Mouse (Mus musculus): ENCODE measurements around the gene Zfp316.

Gene Zfp316

DNA sequence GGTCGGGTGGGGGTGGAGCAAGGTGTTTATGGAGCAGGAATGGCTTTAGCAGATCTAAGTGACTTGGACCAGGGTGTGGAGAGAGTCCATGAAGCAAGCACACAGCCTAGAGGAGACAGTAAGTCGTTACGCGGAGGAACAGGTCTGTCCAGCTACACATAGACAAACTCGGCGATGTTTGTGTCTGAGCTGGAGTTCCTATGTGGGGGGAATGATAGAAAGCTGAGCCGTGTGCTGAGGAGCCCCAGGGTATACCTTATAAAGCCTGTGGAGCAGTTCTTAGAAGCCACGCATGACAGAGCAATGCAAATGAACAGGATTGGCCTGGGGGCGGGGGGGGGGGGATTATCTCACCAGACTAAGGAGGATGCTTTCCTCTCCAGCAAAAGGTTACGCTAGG is 9.4 kb upstream of the Zfp316 start:
- DNase-seq: no peak

DNA sequence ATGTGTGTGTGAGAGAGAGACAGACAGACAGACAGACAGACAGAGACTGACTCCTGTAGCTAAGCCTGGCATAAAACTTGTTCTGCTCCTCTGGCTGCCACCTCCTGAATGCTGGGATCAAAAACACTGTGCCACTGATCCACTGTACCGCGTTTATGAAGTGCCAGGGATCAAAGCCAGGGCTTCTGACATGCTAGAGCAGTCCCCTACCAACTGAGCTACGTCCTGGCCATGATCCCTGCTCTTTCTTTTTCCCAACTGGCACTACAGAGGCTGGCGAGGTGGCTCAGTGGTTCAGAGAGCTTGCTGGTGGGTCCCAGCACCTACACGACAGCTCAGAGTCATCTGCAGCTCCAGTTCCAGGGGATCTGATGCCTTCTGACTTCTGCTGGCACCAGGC is 5.9 kb upstream of the Zfp316 start:
- DNase-seq: no peak

DNA sequence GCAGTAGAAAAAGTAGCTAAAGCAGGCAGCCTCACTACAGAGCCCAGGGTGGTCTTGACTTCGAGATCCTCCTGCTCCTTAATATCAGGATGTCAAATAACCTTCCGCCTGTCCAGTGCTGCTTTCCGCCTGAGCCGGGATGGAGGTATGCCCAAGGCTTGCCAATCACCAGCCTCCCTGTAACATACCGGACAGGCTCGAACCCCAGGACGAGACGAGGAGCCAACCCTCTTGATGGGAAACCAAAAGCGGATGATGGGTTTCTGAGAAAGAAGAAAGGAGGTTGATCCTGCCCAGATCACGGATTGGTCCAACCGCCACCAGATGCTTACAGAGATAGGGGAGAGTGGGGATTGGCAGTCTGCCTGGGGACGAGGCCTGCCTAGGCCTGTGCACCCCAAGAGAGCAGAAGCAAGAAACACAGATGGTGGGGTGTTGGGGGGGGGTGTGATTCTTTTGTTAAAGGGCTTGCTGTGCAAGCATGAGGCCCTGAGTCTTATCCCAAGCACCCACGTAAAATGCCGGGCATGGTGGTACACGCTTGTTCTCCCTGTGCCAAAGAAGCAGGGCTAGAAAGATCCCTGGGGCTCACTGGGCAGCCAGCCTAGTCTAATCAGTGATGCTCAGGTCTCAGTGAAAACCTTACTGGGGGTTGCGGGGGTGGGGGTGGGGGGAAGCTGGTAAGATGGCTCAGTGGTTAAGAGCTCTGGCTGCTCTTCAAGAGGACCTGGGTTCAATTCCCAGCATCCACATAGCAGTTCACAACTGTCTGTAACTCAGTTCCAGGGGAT is 2.9 kb upstream of the Zfp316 start:
- no peak for DNase-seq

DNA sequence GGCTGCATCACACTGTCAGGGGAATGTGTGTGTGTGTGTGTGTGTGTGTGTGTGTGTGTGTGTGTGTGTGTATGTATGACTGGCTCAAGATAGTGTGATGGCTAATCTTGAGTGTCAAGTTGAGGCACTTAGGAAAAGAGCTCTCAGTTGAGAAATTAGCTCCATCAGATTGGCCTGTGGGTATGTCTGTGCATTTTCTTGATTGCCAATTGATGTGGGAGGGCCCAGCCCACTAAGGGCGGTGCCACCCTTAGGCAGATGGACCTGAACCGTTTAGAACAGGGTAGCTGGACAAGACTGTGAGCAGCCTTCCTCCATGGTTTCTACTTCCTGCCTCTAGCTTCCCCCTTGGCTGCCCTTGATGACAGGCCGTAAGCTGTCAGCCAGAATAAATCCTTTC is 2.3 kb upstream of the Zfp316 start:
- no peak for DNase-seq

DNA sequence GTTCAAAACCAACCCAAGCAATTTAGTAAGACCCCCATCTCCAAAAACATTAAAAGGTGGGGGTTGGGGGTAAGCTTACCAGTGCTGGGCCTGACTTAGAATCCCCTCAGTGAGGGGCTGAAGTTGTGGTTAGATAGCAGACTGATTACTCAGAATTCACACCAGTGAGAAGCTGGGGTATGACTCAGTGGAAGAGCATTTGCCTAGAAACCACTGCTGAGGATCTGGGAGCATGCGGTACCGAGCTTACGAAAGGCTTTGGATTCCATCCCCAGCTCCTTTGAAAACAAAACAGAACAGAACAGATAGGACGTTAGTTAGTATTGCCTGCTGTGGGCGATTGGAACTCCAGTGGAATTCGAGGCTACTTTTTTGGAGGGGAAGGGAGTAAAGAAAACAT is 1.8 kb upstream of the Zfp316 start:
- DNase-seq: no peak

DNA sequence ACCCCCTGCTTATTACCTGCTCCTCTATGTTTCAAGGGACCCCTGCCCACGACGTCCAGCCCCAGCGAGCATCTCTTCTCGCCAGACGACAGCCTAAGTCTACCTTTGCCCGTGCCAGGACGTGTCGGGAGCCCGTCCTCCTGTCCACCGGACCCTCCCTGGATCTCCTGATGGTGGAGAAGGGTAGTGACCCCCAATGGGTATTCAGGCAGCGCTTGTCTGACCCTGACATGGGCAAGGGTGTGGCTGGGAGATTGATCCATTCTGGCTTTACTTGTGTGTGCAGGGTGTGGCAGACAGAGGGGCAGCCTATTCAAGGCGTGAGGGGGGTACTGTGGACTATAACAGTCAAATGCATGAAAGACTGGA is 313 bp upstream of the Zfp316 start:
- DNase-seq: no peak

DNA sequence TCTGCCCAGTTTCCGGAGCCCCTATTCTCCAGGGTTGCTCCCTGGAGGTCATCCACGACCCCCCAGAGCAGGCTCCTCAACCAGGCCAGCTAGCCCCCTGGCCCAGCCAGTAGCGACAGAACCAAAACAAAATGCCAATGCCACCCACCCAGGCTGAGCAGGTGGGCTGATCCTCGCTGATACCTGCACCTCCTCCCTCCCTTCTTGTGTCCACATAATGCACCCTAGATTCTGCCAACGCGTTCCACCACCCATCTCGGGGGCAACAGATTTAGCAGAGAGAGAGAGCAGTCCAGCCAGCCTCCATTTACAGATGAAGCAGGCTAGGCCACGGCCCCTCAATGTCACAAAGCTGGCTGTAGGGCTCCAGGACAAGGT is 848 bp downstream of the Zfp316 start:
- DNase-seq: no peak

DNA sequence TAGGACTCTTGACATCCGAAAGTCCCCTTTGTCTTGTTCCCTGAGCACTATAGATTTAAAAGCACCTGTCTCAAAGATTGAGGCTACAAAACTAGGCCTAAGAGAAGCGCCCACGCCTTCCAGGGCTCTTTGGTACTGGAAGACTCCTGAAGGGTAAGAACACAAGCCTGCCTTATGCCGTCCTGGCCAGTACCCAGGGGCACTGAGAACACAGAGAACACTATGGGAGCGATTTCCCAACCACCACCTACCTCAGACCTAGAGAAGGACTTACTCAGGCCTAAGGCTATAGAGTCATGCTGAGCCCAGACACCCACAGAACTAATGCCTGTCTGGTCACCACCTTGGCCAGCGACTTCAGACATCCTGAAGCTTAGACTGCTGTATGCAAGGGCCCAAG is 3.0 kb downstream of the Zfp316 start:
- no peak for DNase-seq

DNA sequence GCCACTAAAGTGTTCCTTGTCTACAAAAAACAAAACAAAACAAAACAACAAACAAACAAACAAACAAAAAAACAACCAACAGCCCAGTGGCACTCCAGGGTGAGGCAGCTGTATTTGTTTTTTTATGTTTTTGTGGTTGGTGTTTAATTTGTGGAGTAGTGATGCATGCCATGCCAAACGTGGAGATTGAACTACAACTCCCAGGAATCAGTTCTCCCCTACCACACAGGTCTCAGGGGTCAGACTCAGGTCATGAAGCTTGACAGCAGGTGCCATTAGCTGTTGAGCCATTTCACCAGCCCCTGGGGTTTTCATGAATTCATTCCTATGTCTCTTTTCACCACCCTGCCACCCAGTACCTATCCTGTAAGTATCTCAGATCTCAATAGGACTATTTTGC is 4.4 kb downstream of the Zfp316 start:
- no peak for DNase-seq

DNA sequence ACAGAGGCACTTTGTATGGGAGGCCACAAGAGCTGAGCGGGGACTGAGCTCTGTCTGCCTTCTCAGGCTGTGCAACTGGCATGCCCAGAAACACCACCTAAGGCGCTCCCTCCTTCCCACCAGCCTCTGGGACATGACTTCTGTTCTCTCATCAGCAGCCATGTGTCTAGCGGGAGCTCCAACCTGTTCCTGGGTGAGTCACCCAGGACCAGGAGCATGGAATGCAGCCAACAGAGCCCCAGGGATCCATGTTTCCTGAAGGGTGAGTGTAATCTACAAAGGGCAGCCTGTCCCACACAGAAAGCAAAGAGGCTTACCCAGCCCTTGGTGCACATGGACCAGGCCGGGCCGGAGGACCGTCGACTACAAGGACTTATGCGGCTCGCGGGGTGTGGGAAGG is 5.1 kb downstream of the Zfp316 start:
- no peak for DNase-seq

DNA sequence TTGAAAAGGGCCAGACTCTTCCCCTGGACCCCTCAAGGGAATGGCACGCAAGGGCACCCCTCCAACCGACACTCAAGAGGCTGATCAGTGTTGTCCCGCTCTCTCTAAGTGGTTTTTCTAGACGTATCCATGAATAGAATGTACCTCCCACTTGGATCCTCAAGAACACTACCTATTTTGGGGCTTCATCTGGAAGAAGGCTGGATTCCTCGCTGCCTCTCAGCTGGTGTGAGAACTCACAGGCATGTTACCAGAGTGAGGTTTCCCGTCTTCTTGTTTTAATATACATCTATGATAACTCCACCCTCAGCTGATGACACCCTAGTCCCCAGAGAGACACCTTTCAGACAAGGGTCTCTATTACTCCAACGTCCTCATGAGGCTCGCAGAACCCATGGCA is 8.2 kb downstream of the Zfp316 start:
- DNase-seq: no peak

DNA sequence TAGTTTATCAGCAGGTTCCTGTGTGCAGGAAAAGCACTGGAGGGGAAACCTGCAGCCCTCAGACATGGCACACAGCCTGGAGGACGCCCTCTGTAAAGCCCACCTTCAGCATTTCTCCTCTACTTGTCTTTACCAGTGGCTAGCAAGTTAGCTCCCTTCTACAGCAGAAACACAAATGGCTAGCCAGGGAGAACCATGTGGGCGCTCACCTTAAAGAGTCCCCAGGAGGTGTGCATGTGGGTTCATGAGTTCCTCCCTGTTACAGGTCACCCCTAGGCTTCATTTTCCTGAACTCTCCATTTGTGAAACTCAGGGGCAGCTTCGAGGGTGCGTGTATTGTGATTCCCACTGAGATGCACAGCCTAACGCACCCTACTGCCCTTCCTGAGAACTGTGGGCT is 14.0 kb downstream of the Zfp316 start:
- DNase-seq: no peak

DNA sequence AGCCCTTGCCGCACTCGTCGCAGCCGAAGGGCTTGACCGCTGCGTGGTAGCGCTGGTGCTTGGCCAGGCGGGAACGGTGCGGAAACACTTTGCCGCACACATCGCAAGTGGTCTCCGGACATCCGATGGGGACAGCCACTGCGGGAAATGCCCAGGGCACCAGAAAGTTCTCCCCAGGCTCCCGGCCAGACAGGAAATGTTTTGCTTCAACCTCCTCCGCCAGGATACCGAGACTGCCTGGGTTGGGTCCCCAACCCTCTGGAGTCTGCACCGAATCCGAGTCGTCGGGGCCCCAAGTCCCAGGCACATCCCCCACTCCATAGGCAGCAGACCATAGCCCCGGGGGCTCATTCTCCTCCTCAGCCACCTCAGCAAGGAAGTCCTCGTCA is 14.7 kb downstream of the Zfp316 start:
- DNase-seq: peak; percentile 13

DNA sequence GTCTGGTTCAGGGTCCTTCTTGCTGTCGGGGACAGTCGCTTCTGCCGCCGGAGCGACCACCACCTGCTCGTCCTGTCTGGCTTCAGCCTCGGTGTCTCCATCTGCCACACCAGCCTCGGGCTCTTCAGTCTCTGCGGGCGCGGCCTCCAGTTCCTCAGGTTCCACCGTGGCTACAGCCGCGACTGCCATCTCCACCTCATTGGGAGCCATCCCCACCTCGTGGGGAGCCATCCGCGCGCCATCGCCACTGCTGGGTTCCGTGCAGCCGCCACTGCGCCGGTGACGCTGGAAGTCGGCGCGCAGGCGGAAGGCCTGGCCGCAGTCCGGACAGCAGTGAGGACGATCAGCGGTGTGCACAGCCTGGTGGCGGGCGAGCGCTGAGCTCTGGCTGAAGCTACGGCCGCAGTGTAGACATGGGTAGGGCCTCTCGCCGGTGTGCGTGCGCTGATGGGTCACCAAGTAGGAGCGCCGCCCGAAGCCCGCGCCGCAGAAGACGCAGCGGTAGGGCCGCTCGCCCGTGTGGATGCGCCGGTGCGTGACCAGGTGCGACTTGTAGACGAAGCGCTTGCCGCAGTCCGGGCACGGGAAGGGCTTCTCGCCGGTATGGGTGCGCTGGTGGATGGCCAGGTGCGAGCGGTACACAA is 15.2 kb downstream of the Zfp316 start:
- no peak for DNase-seq

DNA sequence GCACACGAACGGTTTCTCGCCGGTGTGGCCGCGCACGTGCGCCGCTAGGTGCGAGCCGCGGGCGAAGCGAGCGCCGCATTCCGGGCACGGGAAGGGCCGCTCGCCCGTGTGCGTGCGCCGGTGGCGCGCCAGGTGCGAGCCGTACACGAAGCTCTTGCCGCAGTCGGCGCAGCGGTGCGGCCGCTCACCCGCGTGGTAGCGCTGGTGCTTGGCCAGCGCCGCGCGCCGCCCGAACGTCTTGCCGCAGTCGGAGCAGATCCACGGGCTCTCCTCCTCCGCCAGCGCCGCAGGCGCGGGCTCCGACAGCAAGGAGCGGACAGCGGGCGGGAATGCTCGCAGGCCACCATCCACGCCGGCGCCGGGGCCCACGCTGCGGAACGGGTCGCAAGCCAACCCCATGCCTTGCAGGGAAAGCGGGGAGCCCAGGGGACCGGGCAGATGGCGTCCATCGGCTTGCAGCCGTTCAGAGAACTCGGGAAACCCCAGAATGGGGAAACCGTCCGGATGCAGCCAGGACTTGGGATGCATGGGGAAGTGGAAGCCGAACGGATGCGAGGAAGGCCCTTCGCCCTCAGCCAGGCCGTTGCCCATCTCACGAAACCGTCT is 15.8 kb downstream of the Zfp316 start:
- no peak for DNase-seq

DNA sequence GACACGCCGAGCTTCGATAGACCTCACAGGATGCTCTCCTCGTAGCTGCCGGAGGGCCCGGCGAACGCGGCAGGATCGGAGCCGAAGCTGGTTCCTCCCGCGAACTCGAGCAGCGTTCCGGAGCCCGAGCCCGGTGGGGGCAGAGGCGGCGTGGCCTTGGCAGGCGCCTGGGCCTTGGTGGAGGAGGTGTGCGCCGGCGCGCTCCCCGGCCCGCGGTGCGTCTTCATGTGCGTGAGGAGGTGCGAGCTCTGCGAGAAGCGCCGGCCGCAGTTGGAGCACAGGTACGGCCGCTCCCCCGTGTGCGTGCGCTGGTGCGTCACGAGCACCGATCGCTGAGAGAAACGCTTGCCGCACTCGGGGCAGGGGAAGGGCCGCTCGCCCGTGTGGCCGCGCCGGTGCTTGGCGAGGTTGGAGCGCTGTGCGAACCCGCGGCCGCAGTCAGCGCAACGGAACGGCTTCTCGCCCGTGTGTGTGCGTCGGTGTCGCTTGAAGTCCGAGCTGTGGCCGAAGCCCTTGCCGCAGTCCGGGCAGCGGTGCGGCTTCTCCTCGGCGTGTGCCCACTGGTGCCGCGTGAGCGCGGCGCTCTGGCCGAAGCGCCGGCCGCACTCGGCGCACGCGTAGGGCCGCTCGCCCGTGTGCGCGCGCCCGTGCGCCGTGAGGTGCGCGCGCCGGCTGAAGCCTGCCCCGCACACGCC is 16.5 kb downstream of the Zfp316 start:
- no peak for DNase-seq

DNA sequence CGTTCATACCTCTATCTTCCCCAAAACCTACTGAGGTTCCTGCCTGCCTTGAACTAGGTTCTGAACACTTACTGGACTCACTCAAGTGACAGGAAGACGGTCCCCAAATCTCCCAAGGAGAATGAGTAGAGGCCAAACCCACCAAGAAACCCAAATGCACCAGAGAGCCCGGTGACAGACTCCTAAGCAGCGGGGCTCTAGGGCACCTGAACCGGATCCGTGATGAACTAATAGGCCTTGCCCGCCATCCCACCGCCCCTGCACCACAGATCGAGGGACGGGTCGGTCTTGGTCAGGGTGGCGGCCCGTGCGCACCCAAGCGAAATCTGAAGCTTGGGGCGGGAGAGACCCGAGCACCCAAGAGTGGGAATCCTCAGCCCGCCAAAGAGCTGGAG is 17.0 kb downstream of the Zfp316 start:
- no peak for DNase-seq

DNA sequence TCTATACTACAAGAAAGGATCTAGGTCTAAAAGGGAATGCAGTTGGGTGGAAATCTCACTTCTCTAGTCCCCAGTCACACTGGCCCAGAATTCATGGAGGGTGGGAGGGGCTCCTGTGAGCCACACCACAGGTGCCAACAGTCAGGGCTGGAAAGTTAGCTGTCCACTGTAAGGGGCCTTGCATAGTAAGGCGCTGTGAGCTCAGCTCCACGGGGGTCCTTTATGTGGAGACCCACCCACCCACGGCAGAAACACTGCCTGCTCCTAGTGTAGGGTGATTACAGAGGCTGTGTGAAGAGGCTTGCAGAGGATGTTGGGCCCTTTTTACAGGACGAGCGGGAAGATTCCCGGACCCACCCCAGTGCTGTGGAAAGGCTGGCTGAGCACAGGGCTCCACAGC is 17.8 kb downstream of the Zfp316 start:
- no peak for DNase-seq

DNA sequence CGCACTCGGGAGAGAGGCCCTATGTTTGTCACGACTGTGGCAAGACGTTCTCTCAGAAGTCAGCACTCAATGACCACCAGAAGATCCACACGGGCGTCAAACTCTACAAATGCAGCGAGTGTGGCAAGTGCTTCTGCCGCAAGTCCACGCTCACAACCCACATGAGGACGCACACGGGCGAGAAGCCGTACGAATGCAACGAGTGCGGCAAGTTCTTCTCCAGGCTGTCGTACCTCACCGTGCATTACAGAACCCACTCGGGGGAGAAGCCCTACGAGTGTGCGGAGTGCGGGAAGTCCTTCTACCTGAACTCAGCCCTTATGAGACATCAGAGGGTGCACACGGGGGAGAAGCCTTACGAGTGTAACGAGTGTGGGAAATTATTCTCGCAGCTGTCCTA is 24.9 kb downstream of the Zfp316 start:
- DNase-seq: no peak

DNA sequence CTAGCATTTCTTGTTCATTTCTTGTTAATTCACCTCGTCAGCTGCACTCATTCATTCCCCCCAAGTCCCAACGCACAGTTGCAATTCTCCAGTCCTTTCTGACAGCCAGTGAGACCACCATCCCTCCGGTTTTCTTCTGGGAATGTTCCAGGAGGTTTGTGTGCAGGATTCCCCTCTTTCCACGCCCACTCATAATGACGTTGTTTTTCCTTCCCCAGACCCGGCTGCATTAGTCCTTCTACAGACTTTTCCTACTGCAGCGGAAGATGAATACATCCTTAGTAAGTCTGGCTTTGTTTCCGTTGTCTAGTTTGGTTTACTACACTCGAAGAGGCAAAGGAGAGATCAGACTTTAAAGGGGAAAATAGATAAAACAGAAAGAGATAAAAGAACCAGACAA is 33.8 kb downstream of the Zfp316 start:
- DNase-seq: peak; percentile 10

DNA sequence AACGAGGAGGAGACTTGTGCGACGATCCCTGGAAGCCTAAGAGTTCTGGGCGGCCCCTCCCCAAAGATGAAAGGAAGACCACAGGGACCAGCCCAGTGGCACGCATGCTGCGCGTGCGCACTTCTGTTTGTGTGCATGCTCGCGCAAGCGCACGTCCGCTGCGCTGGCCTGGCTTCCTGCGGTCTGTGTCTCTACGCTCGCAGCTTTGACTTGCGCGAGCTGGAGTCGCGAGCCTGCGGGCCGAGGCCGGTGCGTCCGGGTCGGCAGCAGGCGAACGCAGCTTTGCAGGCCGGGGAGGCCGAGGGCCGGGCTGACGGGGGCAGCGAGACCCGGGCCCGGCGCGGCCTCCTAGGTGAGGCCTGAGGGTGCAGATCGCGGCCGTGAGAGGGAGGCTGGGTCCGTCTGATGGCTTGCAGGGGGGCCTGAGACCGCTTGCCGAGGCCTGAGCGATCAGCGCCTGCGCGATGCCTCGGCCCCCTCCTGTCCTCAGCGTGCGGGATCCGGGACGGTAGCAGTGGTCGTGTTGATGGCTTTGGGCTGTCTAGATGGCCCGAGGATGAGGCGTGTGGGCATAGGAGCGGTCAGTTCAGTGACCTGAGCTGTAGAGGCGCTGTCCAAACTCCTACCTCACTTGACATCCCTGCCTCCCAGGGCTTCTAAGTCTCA is 34.7 kb downstream of the Zfp316 start, which contains the start of gene Zfp12:
Gene Zfp12, plus strand, starts transcription at position 136 of the 666 bp plus-strand sequence.
- peak; percentile 96 for DNase-seq

DNA sequence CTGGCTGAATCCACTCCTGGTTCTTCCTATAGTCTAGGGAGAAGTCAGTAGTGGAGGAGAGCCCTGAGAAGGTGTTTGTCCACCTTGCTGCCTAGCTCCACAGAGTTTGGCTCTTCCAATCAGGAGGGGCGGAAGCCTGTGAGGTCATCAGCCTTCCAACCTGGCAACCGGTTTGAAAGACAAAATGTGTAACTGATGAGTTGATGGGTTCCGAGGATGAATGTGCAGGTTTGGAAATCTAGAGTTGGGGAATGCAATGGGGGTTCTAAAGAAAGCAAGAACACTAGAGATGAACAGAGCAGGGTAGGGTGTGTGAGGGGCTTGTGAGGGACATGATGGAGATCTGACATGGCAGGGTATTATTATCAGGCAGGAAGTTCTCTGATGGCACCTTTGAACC is 43.0 kb downstream of the Zfp316 start, which contains the start of gene Spdye4a:
Gene Spdye4a, minus strand, starts transcription at position 101 of the 400 bp plus-strand sequence.
- no peak for DNase-seq

DNA sequence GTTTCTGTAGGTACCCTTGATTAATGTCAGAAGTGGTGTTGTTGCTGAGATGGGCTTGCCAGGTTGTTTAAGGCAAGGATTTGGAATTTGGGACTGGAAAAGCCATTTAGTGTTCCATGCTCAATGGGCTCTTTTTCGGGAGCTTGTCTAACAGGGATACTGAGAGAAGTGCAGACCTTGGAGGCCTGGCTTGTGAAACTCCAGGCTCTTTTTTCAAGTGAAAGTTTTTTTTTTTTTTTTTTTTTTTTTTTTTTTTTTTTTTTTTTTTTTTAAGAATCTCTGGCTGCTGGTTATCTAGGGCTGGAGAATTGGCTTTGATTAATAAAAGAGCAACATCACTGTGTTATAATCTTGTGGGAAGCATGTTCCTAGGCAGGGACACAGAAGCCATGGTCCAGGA is 47.5 kb downstream of the Zfp316 start:
- no peak for DNase-seq

Data from lung, postnatal 10 days (tissue).